ENCODE assay signal across 9 mouse cellular contexts in genomic region chr14:41035146-41035798, GRCm38 (mm10). TPM values are rescaled to one million over a fixed set of nuclear protein-coding genes. Genes with fewer than 3 reads are reported as not detected.
DNase-seq lines count a peak whose midpoint lies in the region; ATAC-seq and TF ChIP-seq lines count a peak whose summit lies in the region.
"Had no signal": no experiment of that assay in that cellular context is flagged by ENCODE, and none has a peak within 500 bp of the region (broad histone marks: within the 10 kb centered on the region; RNA-seq: fewer than 3 reads in every experiment).

No protein-coding gene starts in this region.

- no peaks in the 10 kb centered on the region for H3K9me3 ChIP-seq in hindbrain, postnatal 0 days (ENCODE audit: low read length)
- no peaks in the 10 kb centered on the region for H3K9me3 ChIP-seq in midbrain, embryonic 10.5 days (replicated peaks)

- no peaks in the 10 kb centered on the region for H3K27me3 ChIP-seq in hindbrain, postnatal 0 days (ENCODE audit: insufficient read depth, low read length)
- no peaks in the 10 kb centered on the region for H3K27me3 ChIP-seq in midbrain, embryonic 10.5 days (ENCODE audit: low read depth, poor library complexity, severe bottlenecking)

- peak; percentile 87 for TF ChIP-seq CTCF in brain, embryonic 14.5 days (IDR thresholded peaks at IDR 0.05; ENCODE audit: borderline replicate concordance, extremely low read depth, insufficient read depth, insufficient read length)
- TF ChIP-seq CTCF in hindbrain, postnatal 0 days (IDR thresholded peaks at IDR 0.05; ENCODE audit: low read depth) = peak; percentile 86

- H3K4me3 ChIP-seq in hindbrain, postnatal 0 days (ENCODE audit: low read length) = no peak overlapping the region
- no peak overlapping the region for H3K4me3 ChIP-seq in midbrain, embryonic 10.5 days
- H3K4me3 ChIP-seq: myocyte had no signal

- no peak overlapping the region for H3K4me2 ChIP-seq in hindbrain, postnatal 0 days (ENCODE audit: low read depth, low read length)

- no peak for ATAC-seq in hindbrain, postnatal 0 days

- no peak for TF ChIP-seq POLR2A in brain, embryonic 14.5 days (IDR thresholded peaks at IDR 0.05; ENCODE audit: borderline replicate concordance, extremely low read depth, insufficient read depth, insufficient read length, poor library complexity, severe bottlenecking)

- intact Hi-C loops in heart, postnatal 25 days (cut with DNase I) = loop anchor here (1.0 to 10.0 kb wide), 2 partner anchors 56 to 1500 kb away; no protein-coding TSS in a partner anchor
- intact Hi-C loops in left cerebral cortex, postnatal 14 days (cut with DNase I) = loop anchor here (2.0 kb wide), 1 partner anchor 56 kb away; no protein-coding TSS in a partner anchor

- DNase-seq in heart, adult 8-10 months (ENCODE audit: low spot score) = peak; percentile 50
- DNase-seq in heart, postnatal 25 days (ENCODE audit: low spot score) = no peak
- peak; percentile 80 for DNase-seq in brain, embryonic 14.5 days (ENCODE audit: low read depth)
- peak; percentile 18 for DNase-seq in fibroblast of lung, adult 2 months (ENCODE audit: low read depth)
- peak; percentile 55 for DNase-seq in hindbrain, postnatal 0 days (ENCODE audit: low spot score)
- DNase-seq in left cerebral cortex, postnatal 14 days (ENCODE audit: low spot score in 2 of 2) = peak; percentile 51 to 69
- DNase-seq in midbrain, embryonic 10.5 days (ENCODE audit: low spot score) = peak; percentile 57
- peak; percentile 36 for DNase-seq in spleen, adult 12 weeks (ENCODE audit: low spot score)

- H3K36me3 ChIP-seq in hindbrain, postnatal 0 days (ENCODE audit: insufficient read depth, low read length) = no peaks in the 10 kb centered on the region
- no peaks in the 10 kb centered on the region for H3K36me3 ChIP-seq in midbrain, embryonic 10.5 days

- H3K27ac ChIP-seq in hindbrain, postnatal 0 days = no peak overlapping the region
- no peak overlapping the region for H3K27ac ChIP-seq in midbrain, embryonic 10.5 days (replicated peaks)

- no peak overlapping the region for H3K9ac ChIP-seq in hindbrain, postnatal 0 days (replicated peaks; ENCODE audit: low read length)

- 35% methylated on average over 6 of the region's 6 CpGs for WGBS in hindbrain, postnatal 0 days
- WGBS in midbrain, embryonic 10.5 days = 38% methylated on average over 6 of the region's 6 CpGs

- no peaks in the 10 kb centered on the region for H3K4me1 ChIP-seq in hindbrain, postnatal 0 days (ENCODE audit: insufficient read depth, low read length)
- H3K4me1 ChIP-seq in midbrain, embryonic 10.5 days = no peaks in the 10 kb centered on the region

RNA-seq across cellular contexts. Expression of gene Fam213a, which starts 21.7 kb away (rescaled TPM):
- total RNA-seq in heart, adult 8-10 months (2022) = 10 to 100 TPM; 24.7 to 39.2 (median 28.2) TPM
- total RNA-seq in heart, postnatal 25 days (2021) = 10 to 100 TPM; 16.3 to 17.0 TPM
- polyA plus RNA-seq in brain, embryonic 14.5 days (2012; rRNA removed) = 26.4 and 43.9 TPM in 2 replicates
- 35.1 and 35.3 TPM in 2 replicates for total RNA-seq in hindbrain, postnatal 0 days (2014; rRNA removed)
- 109 and 118 TPM in 2 replicates for polyA plus RNA-seq in hindbrain, postnatal 0 days (2015; fragmentation: Nextera tagmentation; extraction: Ambion mirVana)
- 100 to 1,000 TPM; 103 to 105 TPM for total RNA-seq in left cerebral cortex, postnatal 14 days (2021)
- 45.4 and 46.5 TPM in 2 replicates for polyA plus RNA-seq in midbrain, embryonic 10.5 days (2016; fragmentation: Nextera tagmentation; extraction: Ambion mirVana)

RNA-seq across cellular contexts. Expression of gene Dydc2, which starts 33.7 kb away (rescaled TPM):
- not detected for total RNA-seq in heart, adult 8-10 months (2022)
- total RNA-seq in heart, postnatal 25 days (2021) = not detected
- 0.15 and 0.53 TPM in 2 replicates for polyA plus RNA-seq in brain, embryonic 14.5 days (2012; rRNA removed)
- total RNA-seq in hindbrain, postnatal 0 days (2014; rRNA removed) = not detected in 2 replicates
- polyA plus RNA-seq in hindbrain, postnatal 0 days (2015; fragmentation: Nextera tagmentation; extraction: Ambion mirVana) = 0.96 and 1.6 TPM in 2 replicates
- not detected for total RNA-seq in left cerebral cortex, postnatal 14 days (2021)
- 0.22 and 0.30 TPM in 2 replicates for polyA plus RNA-seq in midbrain, embryonic 10.5 days (2016; fragmentation: Nextera tagmentation; extraction: Ambion mirVana)
- polyA plus RNA-seq: myocyte had no signal

RNA-seq across cellular contexts. Expression of gene Dydc1, which starts 37.4 kb away (rescaled TPM):
- not detected for total RNA-seq in heart, adult 8-10 months (2022)
- total RNA-seq in heart, postnatal 25 days (2021) = not detected
- 0.11 TPM in 1 of 2 replicates, not detected in the other for polyA plus RNA-seq in brain, embryonic 14.5 days (2012; rRNA removed)
- total RNA-seq in hindbrain, postnatal 0 days (2014; rRNA removed) = not detected in 2 replicates
- polyA plus RNA-seq in hindbrain, postnatal 0 days (2015; fragmentation: Nextera tagmentation; extraction: Ambion mirVana) = 0.43 TPM in 1 of 2 replicates, not detected in the other
- not detected for total RNA-seq in left cerebral cortex, postnatal 14 days (2021)
- polyA plus RNA-seq in midbrain, embryonic 10.5 days (2016; fragmentation: Nextera tagmentation; extraction: Ambion mirVana) = not detected in 2 replicates
- polyA plus RNA-seq: myocyte had no signal
